Mouse (Mus musculus): ENCODE data around the gene Mest. TPM values are rescaled to one million over a fixed set of nuclear protein-coding genes. Genes with fewer than 3 reads are reported as not detected.

The Mest gene
- 156 and 168 TPM in 2 replicates for polyA plus RNA-seq (2015; fragmentation: Nextera tagmentation; extraction: Ambion mirVana)

- ATAC-seq (ENCODE audit: low FRiP score, low TSS enrichment): no peak
Observed at GRCm38 (mm10) chr6:30723331-30723730, at the start of gene Mest. Gene Mest, plus strand, starts transcription at chr6:30723547.

GRCm38 (mm10) chr6:30673764-30674561 lies 49.4 kb upstream of the Mest start:
- no peaks in the 10 kb centered on the region for H3K9me3 ChIP-seq (ENCODE audit: control insufficient read depth, low read length)
- H3K27ac ChIP-seq (replicated peaks): 0 out of 2 replicates have a peak overlapping the region, but pooled peaks have one; percentile 45
- no peak overlapping the region for H3K4me3 ChIP-seq (ENCODE audit: low read depth, low read length)
- H3K27me3 ChIP-seq (ENCODE audit: control insufficient read depth, insufficient read depth, low read length): no peaks in the 10 kb centered on the region
- DNase-seq (ENCODE audit: low spot score) (peak; percentile 40), ATAC-seq (ENCODE audit: low FRiP score, low TSS enrichment) (no peak)
- WGBS: 21% methylated on average over 14 of the region's 14 CpGs
- peak overlapping the region; percentile 26 for H3K4me2 ChIP-seq (replicated peaks; ENCODE audit: low read depth)
- H3K36me3 ChIP-seq (ENCODE audit: control insufficient read depth, insufficient read depth, low read length): no peaks in the 10 kb centered on the region
- TF ChIP-seq CTCF (IDR thresholded peaks at IDR 0.05; ENCODE audit: low read depth): no peak
- TF ChIP-seq EP300 (optimal IDR thresholded peaks at IDR 0.05): no peak
- no peak overlapping the region for H3K9ac ChIP-seq (ENCODE audit: low read length)
- H3K4me1 ChIP-seq (replicated peaks; ENCODE audit: control insufficient read depth, insufficient read depth): peaks cover 3% of the 10 kb centered on the region; the same call in 1 of the 2 replicates

More at GRCm38 (mm10) chr6:30723331-30723730, at the start of gene Mest:
- Histone ChIP-seq H3K27ac (replicated peaks) (no peak within 1 kb of the TSS), H3K4me3 (ENCODE audit: low read depth, low read length) (no peak within 1 kb of the TSS), H3K36me3 (ENCODE audit: control insufficient read depth, insufficient read depth, low read length) (no peaks in the 10 kb centered on the region), H3K4me1 (replicated peaks; ENCODE audit: control insufficient read depth, insufficient read depth) (peaks cover 4% of the 10 kb centered on the region; the same call in 1 of the 2 replicates), H3K9me3 (ENCODE audit: control insufficient read depth, low read length) (no peaks in the 10 kb centered on the region), H3K27me3 (ENCODE audit: control insufficient read depth, insufficient read depth, low read length) (no peaks in the 10 kb centered on the region), H3K9ac (ENCODE audit: low read length) (no peak within 1 kb of the TSS), H3K4me2 (replicated peaks; ENCODE audit: low read depth) (no peak within 1 kb of the TSS)
- TF ChIP-seq EP300 (optimal IDR thresholded peaks at IDR 0.05) (no peak), CTCF (IDR thresholded peaks at IDR 0.05; ENCODE audit: low read depth) (no peak)
- DNase-seq (ENCODE audit: low spot score): no peak
- whole genome bisulfite sequencing: 64% methylated on average over 7 of the region's 7 CpGs

- ATAC-seq (ENCODE audit: low FRiP score, low TSS enrichment): no peak; the same call in 1 of the 2 replicates
- H3K27me3 ChIP-seq (ENCODE audit: control insufficient read depth, insufficient read depth, low read length): no peaks in the 10 kb centered on the region
- peak overlapping the region; percentile 45; the same call in 1 of the 2 replicates for H3K9ac ChIP-seq (ENCODE audit: low read length)
- WGBS: 34% methylated on average over 9 of the region's 9 CpGs
- peak overlapping the region; percentile 86 for H3K27ac ChIP-seq (replicated peaks)
- H3K4me1 ChIP-seq (replicated peaks; ENCODE audit: control insufficient read depth, insufficient read depth): peaks cover 5% of the 10 kb centered on the region; the same call in 1 of the 2 replicates
- DNase-seq (ENCODE audit: low spot score): no peak
- H3K4me2 ChIP-seq (replicated peaks; ENCODE audit: low read depth): peak overlapping the region; percentile 26
- H3K9me3 ChIP-seq (ENCODE audit: control insufficient read depth, low read length): no peaks in the 10 kb centered on the region
- no peak overlapping the region for H3K4me3 ChIP-seq (ENCODE audit: low read depth, low read length)
- no peaks in the 10 kb centered on the region for H3K36me3 ChIP-seq (ENCODE audit: control insufficient read depth, insufficient read depth, low read length)
- TF ChIP-seq EP300 (optimal IDR thresholded peaks at IDR 0.05) (no peak), CTCF (IDR thresholded peaks at IDR 0.05; ENCODE audit: low read depth) (no peak)
Observed at GRCm38 (mm10) chr6:30674714-30675280, 48.5 kb upstream of the Mest start.

GRCm38 (mm10) chr6:30675281-30675771 lies 48.0 kb upstream of the Mest start:
- H3K4me2 ChIP-seq (replicated peaks; ENCODE audit: low read depth): peak overlapping the region; percentile 26
- H3K36me3 ChIP-seq (ENCODE audit: control insufficient read depth, insufficient read depth, low read length): no peaks in the 10 kb centered on the region
- H3K4me1 ChIP-seq (replicated peaks; ENCODE audit: control insufficient read depth, insufficient read depth): peaks cover 5% of the 10 kb centered on the region; the same call in 1 of the 2 replicates
- DNase-seq (ENCODE audit: low spot score) (no peak), ATAC-seq (ENCODE audit: low FRiP score, low TSS enrichment) (peak; percentile 42; the same call in 1 of the 2 replicates)
- H3K27me3 ChIP-seq (ENCODE audit: control insufficient read depth, insufficient read depth, low read length): no peaks in the 10 kb centered on the region
- peak overlapping the region; percentile 45 for H3K9ac ChIP-seq (ENCODE audit: low read length)
- WGBS: 18% methylated on average over 11 of the region's 11 CpGs
- H3K4me3 ChIP-seq (ENCODE audit: low read depth, low read length): no peak overlapping the region
- TF ChIP-seq CTCF (IDR thresholded peaks at IDR 0.05; ENCODE audit: low read depth) (no peak), EP300 (optimal IDR thresholded peaks at IDR 0.05) (no peak)
- H3K9me3 ChIP-seq (ENCODE audit: control insufficient read depth, low read length): no peaks in the 10 kb centered on the region
- H3K27ac ChIP-seq (replicated peaks): peak overlapping the region; percentile 86

GRCm38 (mm10) chr6:30676506-30676905 lies 46.8 kb upstream of the Mest start:
- H3K4me3 ChIP-seq (ENCODE audit: low read depth, low read length): no peak overlapping the region
- H3K4me1 ChIP-seq (replicated peaks; ENCODE audit: control insufficient read depth, insufficient read depth): peaks cover 5% of the 10 kb centered on the region; the same call in 1 of the 2 replicates
- TF ChIP-seq EP300 (optimal IDR thresholded peaks at IDR 0.05) (no peak), CTCF (IDR thresholded peaks at IDR 0.05; ENCODE audit: low read depth) (no peak)
- H3K9me3 ChIP-seq (ENCODE audit: control insufficient read depth, low read length): no peaks in the 10 kb centered on the region
- H3K36me3 ChIP-seq (ENCODE audit: control insufficient read depth, insufficient read depth, low read length): no peaks in the 10 kb centered on the region
- no peak for ATAC-seq (ENCODE audit: low FRiP score, low TSS enrichment)
- no peak overlapping the region for H3K9ac ChIP-seq (ENCODE audit: low read length)
- H3K27me3 ChIP-seq (ENCODE audit: control insufficient read depth, insufficient read depth, low read length): no peaks in the 10 kb centered on the region
- H3K4me2 ChIP-seq (replicated peaks; ENCODE audit: low read depth): no peak overlapping the region
- DNase-seq (ENCODE audit: low spot score): no peak
- no peak overlapping the region for H3K27ac ChIP-seq (replicated peaks)
- 71% methylated on average over 6 of the region's 6 CpGs for WGBS

All from stomach, postnatal 0 days (tissue).